Mouse (Mus musculus) embryonic fibroblast, embryonic 13.5 days (primary cell): ENCODE results near the gene Trappc2l. TPM values are rescaled to one million over a fixed set of nuclear protein-coding genes. Genes with fewer than 3 reads are reported as not detected.
"Not testable (repeated sequence)": the region's sequence is repeated elsewhere in the genome, so short reads cannot be mapped to it uniquely, and the experiment has no call there.

Source experiments
- H3K27ac ChIP-seq: 2 replicates; pipeline ENCODE4 v1.5.1; 2012; ENCODE audit warnings: low read length, control low read depth, inconsistent platforms; ENCODE audit not compliant: insufficient read depth
- H3K4me1 ChIP-seq: 2 replicates; pipeline ENCODE4 v1.6.1; 2011; ENCODE audit warnings: low read length; ENCODE audit not compliant: control insufficient read depth, insufficient read depth
- H3K4me3 ChIP-seq: 2 replicates; pipeline ENCODE4 v1.5.1; 2011; ENCODE audit warnings: mild to moderate bottlenecking, control low read depth, low read length; ENCODE audit not compliant: insufficient read depth
- CTCF ChIP-seq: IDR thresholded peaks from 2 replicates; pipeline ENCODE4 v1.5.1; 2011; ENCODE audit warnings: mild to moderate bottlenecking, control low read depth, low read length, moderate library complexity, borderline replicate concordance; ENCODE audit not compliant: insufficient read depth
- POLR2A ChIP-seq: IDR thresholded peaks from 2 replicates; pipeline ENCODE4 v1.6.1; 2011; ENCODE audit warnings: low read depth, mild to moderate bottlenecking, control low read depth, low read length, moderate library complexity
- polyA plus RNA-seq: library from polyadenylated mRNA; stranded (reverse); fragments of >200 nt; gene quantifications from 2 replicates; pipeline ENCODE4 v1.2.4, GENCODE M21; 2011; ENCODE audit warnings: low read depth; ENCODE audit not compliant: missing spikeins, insufficient read length

Gene Trappc2l
- polyA plus RNA-seq, 1 experiment = 44.2 TPM

GRCm38 (mm10) chr8:122620446-122620845 lies 9.0 kb downstream of the Trappc2l start:
- TF ChIP-seq POLR2A = no peak
- TF ChIP-seq CTCF = no peak
- H3K4me3 ChIP-seq = no peak overlapping the region
- H3K27ac ChIP-seq = no peak overlapping the region
- H3K4me1 ChIP-seq = no peaks in the 10 kb centered on the region

GRCm38 (mm10) chr8:122622727-122623126 lies 11.3 kb downstream of the Trappc2l start, which contains the start of gene Pabpn1l:
Gene Pabpn1l (minus strand): TSS chr8:122622739.
- Histone ChIP-seq H3K4me3 (no peak within 1 kb of the TSS), H3K27ac (no peak within 1 kb of the TSS), H3K4me1 (no peaks in the 10 kb centered on the region)
- TF ChIP-seq CTCF = no peak
- TF ChIP-seq POLR2A = no peak

- no peak overlapping the region for H3K4me3 ChIP-seq
- H3K4me1 ChIP-seq = no peaks in the 10 kb centered on the region
- no peak for TF ChIP-seq POLR2A
- no peak overlapping the region for H3K27ac ChIP-seq
Measured at GRCm38 (mm10) chr8:122623844-122624642, 12.6 kb downstream of the Trappc2l start.

- Histone ChIP-seq H3K27ac (no peak overlapping the region), H3K4me3 (no peak overlapping the region), H3K4me1 (no peaks in the 10 kb centered on the region)
- TF ChIP-seq POLR2A (no peak), CTCF (no peak)
Measured at GRCm38 (mm10) chr8:122624653-122625052, 13.2 kb downstream of the Trappc2l start.

GRCm38 (mm10) chr8:122625811-122626210 lies 14.4 kb downstream of the Trappc2l start:
- Histone ChIP-seq H3K4me1 (no peaks in the 10 kb centered on the region), H3K27ac (no peak overlapping the region), H3K4me3 (no peak overlapping the region)
- no peak for TF ChIP-seq CTCF
- no peak for TF ChIP-seq POLR2A

GRCm38 (mm10) chr8:122626896-122627295 lies 15.5 kb downstream of the Trappc2l start:
- Histone ChIP-seq H3K4me3 (no peak overlapping the region), H3K4me1 (no peaks in the 10 kb centered on the region), H3K27ac (no peak overlapping the region)
- TF ChIP-seq POLR2A (no peak), CTCF (no peak)

GRCm38 (mm10) chr8:122629388-122629787 lies 17.9 kb downstream of the Trappc2l start:
- H3K4me3 ChIP-seq = no peak overlapping the region
- TF ChIP-seq POLR2A (no peak), CTCF (no peak)

GRCm38 (mm10) chr8:122630696-122631095 lies 19.3 kb downstream of the Trappc2l start:
- Histone ChIP-seq H3K4me1 (no peaks in the 10 kb centered on the region), H3K4me3 (no peak overlapping the region), H3K27ac (no peak overlapping the region)
- TF ChIP-seq POLR2A = no peak
- TF ChIP-seq CTCF = no peak

More at GRCm38 (mm10) chr8:122629388-122629787, 17.9 kb downstream of the Trappc2l start:
- Histone ChIP-seq H3K4me1 (no peaks in the 10 kb centered on the region), H3K27ac (no peak overlapping the region)

- not testable (repeated sequence) for H3K27ac ChIP-seq, H3K4me1 ChIP-seq
Measured at GRCm38 (mm10) chr8:122632134-122632533, 20.7 kb downstream of the Trappc2l start.

GRCm38 (mm10) chr8:122633205-122633604 lies 21.8 kb downstream of the Trappc2l start:
- H3K4me3 ChIP-seq = no peak overlapping the region
- TF ChIP-seq CTCF (no peak), POLR2A (no peak)
- H3K4me1 ChIP-seq = no peaks in the 10 kb centered on the region
- H3K27ac ChIP-seq = no peak overlapping the region

More at GRCm38 (mm10) chr8:122632134-122632533, 20.7 kb downstream of the Trappc2l start:
- not testable (repeated sequence) for H3K4me3 ChIP-seq
